Mouse (Mus musculus) lung, postnatal 0 days (tissue): ENCODE data around the gene Ttn. TPM values are rescaled to one million over a fixed set of nuclear protein-coding genes. Genes with fewer than 3 reads are reported as not detected.

Source experiments
- ATAC-seq: fragments of 200-750 bp; cut with Nextera tagmentation; 2 replicates; pipeline ENCODE4 v1.8.0; 2017; ENCODE audit warnings: moderate library complexity
- DNase-seq: peaks from one replicate; pipeline ENCODE4 v3.0.0-alpha.2; 2016; ENCODE audit warnings: low spot score
- H3K27ac ChIP-seq: fragments of 300-500 bp; sonication (generic); 2 replicates; pipeline ENCODE4 v1.5.1; 2014; ENCODE audit warnings: antibody characterized with exemption, mild to moderate bottlenecking, low read length, mixed read lengths
- H3K27me3 ChIP-seq: fragments of 300-500 bp; sonication (generic); replicated peaks from 2 replicates; pipeline ENCODE4 v1.6.1; 2014; ENCODE audit warnings: low read length, mixed read lengths; ENCODE audit not compliant: insufficient read depth
- H3K36me3 ChIP-seq: fragments of 300-500 bp; sonication (generic); 2 replicates; pipeline ENCODE4 v1.6.1; 2014; ENCODE audit warnings: low read length, mixed read lengths; ENCODE audit not compliant: insufficient read depth
- H3K4me1 ChIP-seq: fragments of 300-500 bp; sonication (generic); 2 replicates; pipeline ENCODE4 v1.6.1; 2014; ENCODE audit warnings: antibody characterized with exemption, low read depth, low read length, mixed read lengths; ENCODE audit not compliant: insufficient read depth
- H3K4me2 ChIP-seq: fragments of 300-500 bp; sonication (generic); replicated peaks from 2 replicates; pipeline ENCODE4 v1.6.1; 2014; ENCODE audit warnings: low read depth, mild to moderate bottlenecking, low read length, moderate library complexity, mixed read lengths
- H3K4me3 ChIP-seq: fragments of 300-500 bp; sonication (generic); 2 replicates; pipeline ENCODE4 v1.5.1; 2014; ENCODE audit warnings: low read depth, low read length
- H3K9ac ChIP-seq: fragments of 300-500 bp; sonication (generic); replicated peaks from 2 replicates; pipeline ENCODE4 v1.6.1; 2014; ENCODE audit warnings: low read depth, mild to moderate bottlenecking
- H3K9me3 ChIP-seq: fragments of 300-500 bp; sonication (generic); 2 replicates; pipeline ENCODE4 v1.6.1; 2016; ENCODE audit warnings: low read length, mixed read lengths
- CTCF ChIP-seq: IDR thresholded peaks from 2 replicates; pipeline ENCODE4 v1.5.1; 2016; ENCODE audit warnings: antibody characterized with exemption, mild to moderate bottlenecking
- EP300 ChIP-seq: IDR thresholded peaks from 2 replicates; pipeline ENCODE4 v1.6.1; 2016; ENCODE audit warnings: antibody characterized with exemption, mild to moderate bottlenecking, control low read depth
- WGBS: fragments of 180-500 bp; shearing (Covaris S2); extraction: QIAGEN DNeasy Blood & Tissue Kit; methylation state at CpG from one replicate; pipeline ENCODE4 v1.1.7; 2014; 5-methylcytosine and 5-hydroxymethylcytosine counted together
- polyA plus RNA-seq: library from polyadenylated mRNA; unstranded; fragments of >200 nt; fragmentation: Nextera tagmentation; extraction: Ambion mirVana; gene quantifications from 2 replicates; pipeline ENCODE4 v1.2.1, GENCODE M21; 2015

Gene Ttn
- polyA plus RNA-seq, 1 experiment from 2014 or later = 5.5 TPM

DNA sequence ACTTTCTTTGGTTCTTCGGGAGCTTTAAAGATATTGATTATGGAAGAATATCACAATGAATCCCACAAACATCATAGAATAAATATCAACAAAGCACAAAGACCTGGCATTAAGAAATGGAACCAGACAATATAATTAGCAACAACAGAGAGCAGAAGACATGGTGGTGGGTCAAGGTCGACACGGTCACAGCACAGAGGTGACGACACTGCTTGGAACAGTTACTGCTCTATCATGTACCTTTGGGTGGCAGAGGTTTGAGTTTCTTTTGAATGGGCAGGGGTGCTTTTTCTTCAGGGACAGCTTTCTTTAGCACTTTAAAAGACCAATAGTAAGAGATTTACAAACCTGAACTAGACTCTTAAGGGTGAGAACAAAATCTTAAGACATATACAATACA lies 132.3 kb downstream of the Ttn start:
- H3K36me3 ChIP-seq = no peaks in the 10 kb centered on the region
- no peak overlapping the region for H3K4me3 ChIP-seq
- ATAC-seq (no peak), DNase-seq (no peak)
- no peaks in the 10 kb centered on the region for H3K4me1 ChIP-seq
- H3K4me2 ChIP-seq = no peak overlapping the region
- H3K27ac ChIP-seq = no peak overlapping the region
- TF ChIP-seq EP300 (no peak), CTCF (no peak)
- no peaks in the 10 kb centered on the region for H3K27me3 ChIP-seq
- H3K9me3 ChIP-seq = no peaks in the 10 kb centered on the region
- 89% methylated on average over 4 of the region's 4 CpGs for WGBS
- no peak overlapping the region for H3K9ac ChIP-seq

DNA sequence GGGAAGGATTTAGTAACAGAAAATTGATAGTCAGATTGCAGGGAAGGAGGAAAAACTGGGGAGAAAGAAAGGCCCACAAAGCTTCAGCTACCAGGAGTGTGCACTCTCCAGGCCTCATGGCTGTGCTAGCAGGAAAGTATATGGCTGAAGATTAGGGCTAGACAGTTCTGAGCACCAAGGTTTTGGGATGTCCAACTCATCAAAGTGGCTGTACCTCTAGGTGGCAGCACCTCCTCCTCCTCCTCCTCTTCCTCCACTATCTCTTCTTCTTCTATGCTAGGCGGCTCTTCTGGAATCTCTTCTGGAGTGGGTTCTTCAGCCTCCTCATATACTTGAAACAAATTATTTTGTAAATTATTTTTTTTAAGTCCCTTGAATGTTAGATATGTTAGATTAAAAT lies 139.2 kb downstream of the Ttn start:
- H3K36me3 ChIP-seq = no peaks in the 10 kb centered on the region
- no peak overlapping the region for H3K4me2 ChIP-seq
- H3K4me1 ChIP-seq = no peaks in the 10 kb centered on the region
- no peak for DNase-seq
- WGBS = 82% methylated on average over 1 of the region's 1 CpGs
- no peaks in the 10 kb centered on the region for H3K9me3 ChIP-seq
- TF ChIP-seq CTCF (0 out of 2 replicates have a peak, but pooled peaks have one; percentile 13), EP300 (no peak)
- H3K27me3 ChIP-seq = no peaks in the 10 kb centered on the region
- no peak overlapping the region for H3K27ac ChIP-seq
- no peak overlapping the region for H3K9ac ChIP-seq
- H3K4me3 ChIP-seq = no peak overlapping the region
- no peak for ATAC-seq

DNA sequence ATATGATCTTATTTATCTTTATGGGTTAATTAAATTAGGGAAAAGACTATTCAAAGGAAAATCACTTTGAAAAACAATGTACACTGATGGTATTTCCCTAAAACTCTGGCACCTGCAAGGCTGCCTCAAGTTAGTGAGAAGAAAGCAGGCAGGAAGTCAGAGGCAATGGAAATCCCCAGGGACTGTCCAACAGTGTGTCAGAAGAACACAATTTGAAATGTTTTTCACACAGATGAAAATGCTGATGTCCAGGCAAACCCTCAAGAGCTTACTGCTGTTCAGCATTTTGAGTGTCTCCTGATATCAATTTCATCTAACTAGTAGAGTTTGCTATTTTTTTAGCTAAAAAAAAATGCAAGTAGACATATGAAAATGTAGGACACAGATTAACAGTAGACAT lies 161.9 kb downstream of the Ttn start:
- Histone ChIP-seq H3K9me3 (no peaks in the 10 kb centered on the region), H3K9ac (no peak overlapping the region), H3K4me3 (no peak overlapping the region), H3K27me3 (no peaks in the 10 kb centered on the region), H3K27ac (no peak overlapping the region), H3K36me3 (no peaks in the 10 kb centered on the region), H3K4me1 (no peaks in the 10 kb centered on the region), H3K4me2 (no peak overlapping the region)
- DNase-seq = no peak
- no peak for TF ChIP-seq EP300
- TF ChIP-seq CTCF = no peak
- ATAC-seq = no peak

DNA sequence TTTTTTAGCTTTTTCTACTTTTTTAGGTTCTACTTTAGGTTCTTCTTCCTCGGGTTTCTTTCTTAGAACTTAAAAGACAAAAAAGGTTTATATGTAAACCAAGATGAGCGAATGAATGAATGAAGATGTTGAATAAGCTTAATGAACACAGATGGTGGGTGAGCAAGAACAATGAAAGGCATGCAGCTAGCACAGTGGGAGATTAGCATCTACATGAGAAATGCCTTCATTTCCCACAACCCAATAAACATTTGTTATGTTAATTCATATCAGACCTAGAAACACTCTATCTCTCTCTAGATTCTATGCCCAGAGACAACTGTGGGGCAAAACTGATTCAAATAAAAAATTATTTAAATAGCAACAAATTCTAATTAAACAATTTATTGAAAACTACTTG lies 164.6 kb downstream of the Ttn start:
- Histone ChIP-seq H3K36me3 (no peaks in the 10 kb centered on the region), H3K4me3 (no peak overlapping the region), H3K9me3 (no peaks in the 10 kb centered on the region), H3K9ac (no peak overlapping the region), H3K4me2 (no peak overlapping the region), H3K4me1 (no peaks in the 10 kb centered on the region), H3K27ac (no peak overlapping the region), H3K27me3 (no peaks in the 10 kb centered on the region)
- ATAC-seq (no peak), DNase-seq (no peak)
- TF ChIP-seq CTCF (no peak), EP300 (no peak)
- WGBS = 56% methylated on average over 2 of the region's 2 CpGs

DNA sequence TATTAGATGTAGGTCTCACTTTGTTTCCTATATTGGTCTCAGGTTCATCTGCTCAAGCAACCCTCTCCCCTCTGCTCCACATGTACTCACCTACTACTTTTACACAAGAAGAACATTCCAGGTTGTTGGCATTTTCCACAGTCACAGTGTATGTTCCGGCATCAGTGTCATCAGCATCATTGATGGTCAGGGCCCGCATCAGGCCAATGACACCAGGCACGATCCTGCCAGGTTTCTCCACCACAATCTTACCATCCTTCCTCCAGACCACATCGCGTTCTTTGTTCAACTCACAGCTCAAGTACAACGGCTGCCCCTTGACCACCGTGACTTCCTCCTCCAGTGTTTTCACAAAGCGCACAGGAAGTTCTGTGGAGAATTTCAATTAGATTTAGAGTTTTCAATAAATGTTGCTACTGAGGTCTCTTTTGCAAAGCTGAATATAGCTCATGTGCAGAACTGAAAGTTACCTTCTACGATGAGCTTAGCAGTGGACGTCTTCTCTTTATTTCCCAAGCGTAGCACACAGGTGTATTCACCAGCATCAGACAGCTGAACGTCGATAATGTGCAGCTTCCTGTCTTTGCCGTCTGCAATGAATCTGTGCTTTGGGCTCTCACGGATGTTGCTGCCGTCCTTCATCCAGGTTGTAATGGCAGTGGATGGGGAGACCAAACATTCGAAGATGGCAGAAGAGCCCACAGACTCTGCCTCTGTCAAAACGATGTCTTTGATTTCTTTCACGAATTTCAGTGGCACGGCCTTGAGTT lies 168.1 kb downstream of the Ttn start:
- H3K36me3 ChIP-seq = no peaks in the 10 kb centered on the region

DNA sequence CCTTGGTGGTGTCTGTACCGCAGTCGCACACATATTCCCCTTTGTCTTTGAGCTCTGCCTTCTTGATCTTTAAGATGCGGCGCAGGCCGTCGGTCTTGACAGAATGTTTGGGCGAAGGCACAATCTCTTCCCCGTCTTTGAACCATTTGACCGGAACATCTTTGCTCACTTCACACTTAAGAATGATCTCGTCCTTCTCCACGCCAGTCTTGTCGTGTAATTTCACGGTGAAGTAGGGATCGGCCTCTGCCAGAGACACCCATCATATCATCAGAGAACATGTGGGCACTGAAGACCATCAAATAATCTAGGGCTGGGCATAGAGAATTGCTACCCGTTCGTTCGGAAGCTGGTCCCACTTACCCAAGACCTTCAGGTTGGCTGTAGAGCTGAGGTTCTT lies 171.2 kb downstream of the Ttn start:
- Histone ChIP-seq H3K36me3 (no peaks in the 10 kb centered on the region), H3K4me2 (no peak overlapping the region), H3K9me3 (no peaks in the 10 kb centered on the region), H3K4me1 (no peaks in the 10 kb centered on the region), H3K4me3 (no peak overlapping the region), H3K27me3 (no peaks in the 10 kb centered on the region), H3K9ac (no peak overlapping the region), H3K27ac (no peak overlapping the region)
- ATAC-seq (no peak), DNase-seq (no peak)
- WGBS = 94% methylated on average over 17 of the region's 17 CpGs
- TF ChIP-seq EP300 = no peak
- TF ChIP-seq CTCF = no peak

More for the DNA sequence above, 168.1 kb downstream of the Ttn start:
- Histone ChIP-seq H3K9ac (no peak overlapping the region), H3K27me3 (no peaks in the 10 kb centered on the region), H3K4me3 (no peak overlapping the region), H3K4me1 (no peaks in the 10 kb centered on the region), H3K27ac (no peak overlapping the region), H3K9me3 (no peaks in the 10 kb centered on the region), H3K4me2 (no peak overlapping the region)
- DNase-seq (no peak), ATAC-seq (no peak)
- no peak for TF ChIP-seq EP300
- TF ChIP-seq CTCF = no peak
- 82% methylated on average over 20 of the region's 20 CpGs for WGBS

DNA sequence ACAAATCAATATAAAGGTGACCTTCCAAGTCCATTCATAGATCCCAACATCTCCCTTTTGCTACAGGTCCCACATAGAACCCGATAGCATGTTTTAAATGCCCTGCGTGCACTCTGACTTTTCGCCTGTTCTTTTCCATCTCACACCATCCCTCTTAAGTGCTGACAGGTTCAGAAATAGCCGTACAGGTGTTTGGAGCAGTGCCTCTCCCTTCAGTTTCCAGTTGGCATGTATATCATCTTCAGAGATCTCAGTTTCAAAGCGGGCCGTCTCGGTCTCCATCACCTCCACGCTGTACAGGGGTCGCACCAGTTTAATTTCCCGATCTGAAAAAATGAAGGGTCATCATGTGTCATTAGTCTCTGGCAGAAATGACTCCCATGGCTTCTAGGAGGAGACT lies 174.0 kb downstream of the Ttn start:
- Histone ChIP-seq H3K9ac (no peak overlapping the region), H3K4me1 (no peaks in the 10 kb centered on the region), H3K9me3 (no peaks in the 10 kb centered on the region), H3K4me2 (no peak overlapping the region), H3K4me3 (no peak overlapping the region), H3K36me3 (no peaks in the 10 kb centered on the region), H3K27me3 (no peaks in the 10 kb centered on the region), H3K27ac (no peak overlapping the region)
- DNase-seq (no peak), ATAC-seq (no peak)
- WGBS = 88% methylated on average over 10 of the region's 10 CpGs
- TF ChIP-seq EP300 (no peak), CTCF (no peak)
